Mouse (Mus musculus) liver, adult 2 months (tissue): ENCODE data around the gene Mapk13. TPM values are rescaled to one million over a fixed set of nuclear protein-coding genes. Genes with fewer than 3 reads are reported as not detected.
A peak's percentile ranks its signal among the peaks of the same experiment; 100 is the strongest.

ENCODE experiments used
- DNase-seq: peaks from one replicate; pipeline ENCODE4 v3.0.0-alpha.2; 2011; ENCODE audit warnings: low read depth, low spot score; ENCODE audit errors: extremely low read depth
- H3K27ac ChIP-seq: fragments of 200-500 bp; replicated peaks from 2 replicates; pipeline ENCODE4 v1.5.1; 2012; ENCODE audit warnings: low read depth, mild to moderate bottlenecking, control low read depth, inconsistent platforms, low read length; ENCODE audit not compliant: insufficient read depth
- H3K27me3 ChIP-seq: fragments of 200-500 bp; 2 replicates; pipeline ENCODE4 v1.6.1; 2012; ENCODE audit warnings: mild to moderate bottlenecking, moderate library complexity, low read length, inconsistent platforms; ENCODE audit not compliant: control insufficient read depth, insufficient read depth
- H3K36me3 ChIP-seq: fragments of 200-500 bp; 2 replicates; pipeline ENCODE4 v1.6.1; 2012; ENCODE audit warnings: low read length, inconsistent platforms; ENCODE audit not compliant: control insufficient read depth, insufficient read depth
- H3K4me1 ChIP-seq: fragments of 200-500 bp; 2 replicates; pipeline ENCODE4 v1.6.1; 2011; ENCODE audit warnings: low read length; ENCODE audit not compliant: control insufficient read depth, insufficient read depth
- H3K4me3 ChIP-seq: fragments of 200-500 bp; 2 replicates; pipeline ENCODE4 v1.5.1; 2011; ENCODE audit warnings: low read depth, mild to moderate bottlenecking, control low read depth, low read length, moderate library complexity; ENCODE audit not compliant: insufficient read depth
- H3K79me2 ChIP-seq: fragments of 200-500 bp; 2 replicates; pipeline ENCODE4 v1.6.1; 2012; ENCODE audit warnings: inconsistent platforms, mild to moderate bottlenecking, low read length, moderate library complexity; ENCODE audit not compliant: control insufficient read depth, insufficient read depth
- H3K9ac ChIP-seq: fragments of 200-500 bp; 2 replicates; pipeline ENCODE4 v1.6.1; 2012; ENCODE audit warnings: low read depth, mild to moderate bottlenecking, control low read depth, inconsistent platforms, low read length
- CTCF ChIP-seq: fragments of 200-500 bp; IDR thresholded peaks from 2 replicates; pipeline ENCODE4 v1.5.1; 2011; ENCODE audit warnings: low read depth, low read length, control low read depth
- POLR2A ChIP-seq: fragments of 200-500 bp; IDR thresholded peaks from 2 replicates; pipeline ENCODE4 v1.6.1; 2011; ENCODE audit warnings: low read length, control low read depth; ENCODE audit not compliant: insufficient read depth; ENCODE audit errors: extremely low read depth
- WGBS: fragments of 180-500 bp; shearing (Covaris S2); methylation state at CpG from one replicate; pipeline ENCODE4 v1.1.7; 2018; 5-methylcytosine and 5-hydroxymethylcytosine counted together
- polyA plus RNA-seq: library from polyadenylated mRNA; depleted of rRNA; stranded (reverse); fragments of >200 nt; gene quantifications from 2 replicates; pipeline ENCODE4 v1.2.3, GENCODE M21; 2012
- total RNA-seq: library from RNA; depleted of rRNA; stranded (reverse); fragments of >200 nt; gene quantifications from 2 replicates; pipeline ENCODE4 v1.2.3, GENCODE M21; 2014

The Mapk13 gene
- total and polyA plus RNA-seq, 2 experiments, result 0.22 to 0.65 TPM

GRCm38 (mm10) chr17:28750580-28750979, 18.5 kb upstream of the Mapk13 start:
- Histone ChIP-seq H3K27me3 (no peaks in the 10 kb centered on the region), H3K27ac (no peak overlapping the region), H3K36me3 (peaks cover 22% of the 10 kb centered on the region), H3K4me1 (peaks cover 2% of the 10 kb centered on the region; the same call in 1 of the 2 replicates), H3K9ac (no peak overlapping the region), H3K4me3 (no peak overlapping the region), H3K79me2 (no peaks in the 10 kb centered on the region)
- DNase-seq, result no peak
- 66% methylated on average over 6 of the region's 6 CpGs for WGBS
- TF ChIP-seq CTCF, result no peak
- TF ChIP-seq POLR2A, result no peak

DNA sequence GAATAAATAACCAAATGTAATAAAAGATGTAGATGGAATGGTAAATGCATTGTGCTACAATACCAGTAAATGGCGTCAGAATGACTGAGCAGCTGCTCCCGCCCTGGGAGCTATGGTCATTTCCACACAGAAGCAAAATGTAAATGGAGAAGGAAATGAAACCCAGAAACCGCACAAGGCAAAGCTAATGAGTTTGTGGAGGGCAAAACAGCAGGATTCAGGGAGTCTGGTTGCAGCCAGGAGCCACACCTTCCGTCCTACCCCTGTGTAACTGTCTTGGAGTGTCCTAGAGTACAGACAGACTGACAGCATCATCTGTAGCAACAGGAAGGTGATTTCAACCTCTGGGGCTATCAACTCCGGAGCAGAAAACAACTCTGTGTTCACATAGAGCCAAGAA, 12.7 kb upstream of the Mapk13 start:
- 80% methylated on average over 5 of the region's 5 CpGs for WGBS
- Histone ChIP-seq H3K36me3 (no peaks in the 10 kb centered on the region), H3K4me1 (peaks cover 4% of the 10 kb centered on the region), H3K4me3 (no peak overlapping the region), H3K27me3 (no peaks in the 10 kb centered on the region), H3K9ac (no peak overlapping the region), H3K79me2 (no peaks in the 10 kb centered on the region), H3K27ac (no peak overlapping the region)
- TF ChIP-seq CTCF (no peak), POLR2A (no peak)
- DNase-seq, result no peak

- Histone ChIP-seq H3K27me3 (no peaks in the 10 kb centered on the region), H3K27ac (no peak overlapping the region), H3K79me2 (no peaks in the 10 kb centered on the region), H3K36me3 (no peaks in the 10 kb centered on the region), H3K9ac (no peak overlapping the region), H3K4me1 (peaks cover 4% of the 10 kb centered on the region), H3K4me3 (no peak overlapping the region)
- no peak for DNase-seq
- TF ChIP-seq CTCF, result no peak
- TF ChIP-seq POLR2A, result no peak
- WGBS, result 58% methylated on average over 2 of the region's 2 CpGs
These were observed 11.6 kb upstream of the Mapk13 start for GRCm38 (mm10) chr17:28757470-28757869.

GRCm38 (mm10) chr17:28760736-28761312, 8.3 kb upstream of the Mapk13 start:
- H3K27me3 ChIP-seq, result no peaks in the 10 kb centered on the region
- H3K4me1 ChIP-seq, result peaks cover 2% of the 10 kb centered on the region
- no peaks in the 10 kb centered on the region for H3K79me2 ChIP-seq
- peak; percentile 97 for DNase-seq
- WGBS, result 22% methylated on average over 8 of the region's 8 CpGs
- H3K9ac ChIP-seq, result no peak overlapping the region
- H3K4me3 ChIP-seq, result no peak overlapping the region
- TF ChIP-seq POLR2A (no peak), CTCF (no peak)
- no peaks in the 10 kb centered on the region for H3K36me3 ChIP-seq
- peak overlapping the region; percentile 41 for H3K27ac ChIP-seq

DNA sequence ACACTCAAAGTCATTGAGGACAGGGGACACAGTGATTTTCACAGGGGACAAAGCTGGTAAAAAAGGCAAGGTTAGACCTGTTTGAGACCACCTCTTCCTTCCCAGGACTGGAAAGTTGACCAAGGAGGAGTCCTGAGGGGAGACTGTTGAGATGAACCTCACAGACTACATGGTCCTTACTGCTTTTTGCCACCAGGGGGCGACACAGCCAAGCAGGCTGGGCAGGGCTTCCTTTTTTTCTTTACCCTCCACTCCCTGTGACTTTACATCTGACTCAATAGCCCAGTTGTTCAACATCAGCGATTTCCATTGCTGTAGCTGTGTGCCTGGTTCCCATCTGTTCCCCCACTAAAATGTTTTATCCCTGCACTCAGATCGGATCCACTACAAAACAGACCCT, 7.2 kb upstream of the Mapk13 start:
- Histone ChIP-seq H3K36me3 (no peaks in the 10 kb centered on the region), H3K27me3 (no peaks in the 10 kb centered on the region), H3K27ac (no peak overlapping the region), H3K4me1 (peaks cover 2% of the 10 kb centered on the region), H3K4me3 (no peak overlapping the region), H3K79me2 (no peaks in the 10 kb centered on the region), H3K9ac (no peak overlapping the region)
- WGBS, result 14% methylated on average over 3 of the region's 3 CpGs
- TF ChIP-seq POLR2A, result no peak
- TF ChIP-seq CTCF, result peak; percentile 94
- DNase-seq, result peak; percentile 35

- H3K9ac ChIP-seq, result no peak overlapping the region
- H3K4me1 ChIP-seq, result peaks cover 5% of the 10 kb centered on the region
- TF ChIP-seq POLR2A (no peak), CTCF (no peak)
- no peak overlapping the region for H3K4me3 ChIP-seq
- 56% methylated on average over 3 of the region's 3 CpGs for WGBS
- no peaks in the 10 kb centered on the region for H3K79me2 ChIP-seq
- no peak overlapping the region for H3K27ac ChIP-seq
- H3K27me3 ChIP-seq, result peaks cover 17% of the 10 kb centered on the region
- H3K36me3 ChIP-seq, result no peaks in the 10 kb centered on the region
- DNase-seq, result no peak
These were observed 2.9 kb upstream of the Mapk13 start for GRCm38 (mm10) chr17:28766203-28766602.
